Mouse (Mus musculus) limb, embryonic 14.5 days (tissue): ENCODE measurements around the gene Ift43. TPM values are rescaled to one million over a fixed set of nuclear protein-coding genes. Genes with fewer than 3 reads are reported as not detected.
A peak's percentile ranks its signal among the peaks of the same experiment; 100 is the strongest.

Experiments used
- ATAC-seq: fragments of 200-750 bp; cut with Nextera tagmentation; 2 replicates; pipeline ENCODE4 v1.8.0; 2017; ENCODE audit warnings: low read depth, moderate number of reproducible peaks, moderate TSS enrichment; ENCODE audit not compliant: low FRiP score
- DNase-seq: peaks from one replicate; pipeline ENCODE4 v3.0.0-alpha.2; 2015; ENCODE audit warnings: low spot score
- H3K27ac ChIP-seq: fragments of 300-500 bp; sonication (generic); replicated peaks from 2 replicates; pipeline ENCODE4 v1.5.1; 2014; ENCODE audit warnings: low read depth, mild to moderate bottlenecking, low read length, moderate library complexity, mixed read lengths
- H3K27me3 ChIP-seq: fragments of 300-500 bp; sonication (generic); 2 replicates; pipeline ENCODE4 v1.6.1; 2014; ENCODE audit warnings: low read length, mixed read lengths; ENCODE audit not compliant: control insufficient read depth, insufficient read depth
- H3K36me3 ChIP-seq: fragments of 300-500 bp; sonication (generic); 2 replicates; pipeline ENCODE4 v1.6.1; 2014; ENCODE audit warnings: mild to moderate bottlenecking, low read length, moderate library complexity, mixed read lengths; ENCODE audit not compliant: control insufficient read depth, insufficient read depth
- H3K4me1 ChIP-seq: fragments of 300-500 bp; sonication (generic); 2 replicates; pipeline ENCODE4 v1.6.1; 2014; ENCODE audit warnings: antibody characterized with exemption, low read length, mixed read lengths; ENCODE audit not compliant: control insufficient read depth, insufficient read depth
- H3K4me2 ChIP-seq: fragments of 300-500 bp; sonication (generic); replicated peaks from 2 replicates; pipeline ENCODE4 v1.6.1; 2014; ENCODE audit warnings: low read depth, mild to moderate bottlenecking, low read length, moderate library complexity; ENCODE audit not compliant: severe bottlenecking
- H3K4me3 ChIP-seq: fragments of 300-500 bp; sonication (generic); replicated peaks from 2 replicates; pipeline ENCODE4 v1.5.1; 2014; ENCODE audit warnings: low read length
- H3K9ac ChIP-seq: fragments of 300-500 bp; sonication (generic); 2 replicates; pipeline ENCODE4 v1.6.1; 2014; ENCODE audit warnings: mild to moderate bottlenecking, low read depth, low read length, moderate library complexity; ENCODE audit not compliant: severe bottlenecking
- H3K9me3 ChIP-seq: fragments of 300-500 bp; sonication (generic); 2 replicates; pipeline ENCODE4 v1.6.1; 2016; ENCODE audit warnings: low read length; ENCODE audit not compliant: control insufficient read depth
- POLR2A ChIP-seq: fragments of 200-500 bp; IDR thresholded peaks from 2 replicates; pipeline ENCODE4 v1.8.0; 2012; ENCODE audit warnings: inconsistent platforms, mild to moderate bottlenecking, moderate library complexity, borderline replicate concordance; ENCODE audit not compliant: insufficient read depth, insufficient read length; ENCODE audit errors: extremely low read depth
- WGBS: fragments of 180-500 bp; shearing (Covaris S2); extraction: QIAGEN DNeasy Blood & Tissue Kit; methylation state at CpG from one replicate; pipeline ENCODE4 v1.1.7; 2014; 5-methylcytosine and 5-hydroxymethylcytosine counted together
- polyA plus RNA-seq, 2 experiments: library from polyadenylated mRNA; depleted of rRNA in 1 of 2; stranded (reverse) in 1 of 2; unstranded in 1 of 2; fragments of >200 nt; fragmentation: Nextera tagmentation in 1 of 2; extraction: Ambion mirVana in 1 of 2; gene quantifications; 2 replicates each; pipeline versions ENCODE4 v1.2.1 to v1.2.3; 2012 to 2014

Ift43 gene
- polyA plus RNA-seq, 2 experiments, result 48.7 to 75.5 TPM

DNA sequence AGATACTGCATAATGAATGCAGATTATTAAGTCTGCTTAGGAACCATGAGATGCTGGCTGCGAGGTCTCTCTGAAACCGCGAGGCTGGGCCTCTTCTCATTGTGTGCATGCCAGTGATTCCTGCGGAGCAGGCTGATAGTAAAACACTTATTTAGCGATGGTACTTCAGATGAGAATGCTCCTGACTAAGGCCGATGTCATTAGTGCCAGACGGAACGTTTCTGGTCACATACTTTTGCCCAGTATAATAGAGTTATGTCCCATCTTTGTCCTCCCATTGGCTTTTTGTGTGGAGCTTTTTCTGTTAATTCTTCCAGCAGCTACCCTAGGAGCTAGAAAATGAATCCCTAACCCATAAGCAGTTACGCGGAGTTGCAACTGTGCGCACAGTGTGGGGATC, 15.4 kb downstream of the Ift43 start:
- 80% methylated on average over 11 of the region's 11 CpGs for WGBS
- no peak for TF ChIP-seq POLR2A
- no peak overlapping the region for H3K4me2 ChIP-seq
- no peak overlapping the region for H3K9ac ChIP-seq
- ATAC-seq (no peak), DNase-seq (no peak)
- H3K4me1 ChIP-seq, result peaks cover 18% of the 10 kb centered on the region
- H3K9me3 ChIP-seq, result no peaks in the 10 kb centered on the region
- no peaks in the 10 kb centered on the region for H3K27me3 ChIP-seq
- no peak overlapping the region for H3K27ac ChIP-seq
- H3K4me3 ChIP-seq, result no peak overlapping the region
- peaks cover 4% of the 10 kb centered on the region; the same call in 1 of the 2 replicates for H3K36me3 ChIP-seq

DNA sequence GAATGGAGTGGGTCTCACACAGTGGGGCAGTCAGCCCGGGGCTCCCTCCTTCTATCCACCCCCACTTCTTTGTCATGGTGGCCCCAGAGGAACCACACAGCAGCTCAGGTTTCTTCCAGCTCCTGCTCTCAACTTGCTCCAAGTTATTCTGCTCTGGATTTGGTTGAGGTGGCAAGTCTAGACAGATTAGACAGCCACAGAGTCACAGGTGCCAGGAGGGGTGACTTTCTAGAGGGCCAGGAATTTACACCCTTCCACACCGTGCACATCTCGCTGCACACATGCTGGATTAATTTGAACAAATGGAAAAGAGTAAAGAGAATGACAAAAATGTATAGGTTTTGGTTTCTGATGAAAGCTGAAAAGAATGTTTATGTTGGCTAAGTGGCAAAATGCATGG, 18.4 kb downstream of the Ift43 start:
- ATAC-seq (no peak), DNase-seq (no peak)
- Histone ChIP-seq H3K4me2 (no peak overlapping the region), H3K9me3 (no peaks in the 10 kb centered on the region), H3K4me1 (peaks cover 30% of the 10 kb centered on the region), H3K36me3 (no peaks in the 10 kb centered on the region), H3K27me3 (no peaks in the 10 kb centered on the region), H3K27ac (0 out of 2 replicates have a peak overlapping the region, but pooled peaks have one; percentile 43), H3K9ac (no peak overlapping the region), H3K4me3 (no peak overlapping the region)
- no peak for TF ChIP-seq POLR2A
- WGBS, result 39% methylated on average over 3 of the region's 3 CpGs

DNA sequence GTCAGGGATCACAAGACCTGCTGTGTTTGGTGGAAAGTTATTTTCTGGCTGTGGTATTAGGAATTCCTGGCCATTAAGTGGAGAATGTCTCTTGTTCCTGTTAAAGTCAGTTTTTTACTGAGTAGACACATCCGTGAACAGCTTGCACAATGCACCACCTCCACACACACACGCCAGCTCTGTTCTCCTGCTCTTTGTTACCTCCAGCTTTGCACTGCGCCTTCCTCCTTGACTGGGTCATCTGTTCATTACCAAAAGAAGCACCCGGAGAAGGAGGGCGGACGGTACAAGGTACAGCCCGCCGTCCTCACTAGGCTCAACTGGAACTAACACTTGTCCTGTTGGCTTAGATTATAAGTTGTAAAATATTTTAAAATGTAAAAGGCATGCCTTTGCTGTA, 20.3 kb downstream of the Ift43 start:
- H3K9me3 ChIP-seq, result no peaks in the 10 kb centered on the region
- TF ChIP-seq POLR2A, result no peak
- H3K27ac ChIP-seq, result peak overlapping the region; percentile 40; the same call in 1 of the 2 replicates
- no peaks in the 10 kb centered on the region for H3K36me3 ChIP-seq
- 61% methylated on average over 8 of the region's 8 CpGs for WGBS
- DNase-seq, result no peak
- no peak overlapping the region for H3K4me3 ChIP-seq
- H3K9ac ChIP-seq, result no peak overlapping the region
- H3K4me1 ChIP-seq, result peaks cover 30% of the 10 kb centered on the region
- H3K27me3 ChIP-seq, result no peaks in the 10 kb centered on the region
- H3K4me2 ChIP-seq, result no peak overlapping the region
- 0 out of 2 replicates have a peak, but pooled peaks have one; percentile 14 for ATAC-seq

DNA sequence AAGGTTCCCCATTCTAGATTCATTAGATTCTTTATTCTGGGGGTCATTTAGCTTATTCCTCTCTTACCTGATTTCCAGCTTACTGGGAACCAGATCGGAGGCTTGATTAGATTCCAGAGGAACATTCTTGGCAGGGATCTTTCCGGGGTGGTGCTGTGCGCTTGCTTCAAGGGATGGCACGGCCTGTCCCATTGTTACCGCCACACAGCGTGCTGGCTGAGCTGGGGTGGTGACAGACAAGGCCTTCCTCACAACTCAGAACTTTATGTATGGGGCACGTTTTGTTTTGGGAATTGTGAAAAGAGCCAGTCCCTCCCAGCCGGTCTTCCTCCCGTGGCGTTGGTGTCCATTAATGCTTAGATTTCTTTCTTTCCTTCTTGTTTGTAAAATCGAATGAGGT, 21.1 kb downstream of the Ift43 start:
- 77% methylated on average over 11 of the region's 11 CpGs for WGBS
- TF ChIP-seq POLR2A, result no peak
- DNase-seq (no peak), ATAC-seq (no peak)
- Histone ChIP-seq H3K27me3 (no peaks in the 10 kb centered on the region), H3K4me1 (peaks cover 30% of the 10 kb centered on the region), H3K9me3 (no peaks in the 10 kb centered on the region), H3K4me2 (no peak overlapping the region), H3K4me3 (no peak overlapping the region), H3K9ac (no peak overlapping the region), H3K36me3 (no peaks in the 10 kb centered on the region), H3K27ac (0 out of 2 replicates have a peak overlapping the region, but pooled peaks have one; percentile 33)

DNA sequence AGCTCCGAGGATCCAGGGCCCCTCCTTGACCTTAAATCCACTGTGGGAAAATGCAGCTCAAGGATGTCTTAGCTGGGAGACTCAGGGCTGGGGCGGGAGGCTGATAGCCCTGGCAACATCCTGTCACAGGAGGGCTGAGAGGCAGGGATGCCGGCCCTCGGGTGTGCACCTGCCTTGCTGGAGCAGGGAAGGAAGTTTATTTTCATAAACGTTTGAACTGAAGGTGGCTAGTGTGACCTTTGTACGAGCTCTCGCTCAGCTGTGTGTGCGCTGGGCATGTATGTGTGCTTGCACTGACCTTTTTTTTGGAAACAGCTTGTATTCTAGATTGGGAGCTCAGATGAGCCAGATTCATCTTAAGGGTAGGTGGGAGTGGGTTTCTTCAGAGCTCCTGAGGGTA, 21.5 kb downstream of the Ift43 start:
- no peak for DNase-seq
- peaks cover 30% of the 10 kb centered on the region for H3K4me1 ChIP-seq
- ATAC-seq, result no peak
- 0 out of 2 replicates have a peak overlapping the region, but pooled peaks have one; percentile 33 for H3K27ac ChIP-seq
- no peaks in the 10 kb centered on the region for H3K36me3 ChIP-seq
- 67% methylated on average over 8 of the region's 8 CpGs for WGBS
- no peak overlapping the region for H3K4me3 ChIP-seq
- no peaks in the 10 kb centered on the region for H3K27me3 ChIP-seq
- no peak for TF ChIP-seq POLR2A
- no peaks in the 10 kb centered on the region for H3K9me3 ChIP-seq
- H3K4me2 ChIP-seq, result no peak overlapping the region
- H3K9ac ChIP-seq, result no peak overlapping the region

DNA sequence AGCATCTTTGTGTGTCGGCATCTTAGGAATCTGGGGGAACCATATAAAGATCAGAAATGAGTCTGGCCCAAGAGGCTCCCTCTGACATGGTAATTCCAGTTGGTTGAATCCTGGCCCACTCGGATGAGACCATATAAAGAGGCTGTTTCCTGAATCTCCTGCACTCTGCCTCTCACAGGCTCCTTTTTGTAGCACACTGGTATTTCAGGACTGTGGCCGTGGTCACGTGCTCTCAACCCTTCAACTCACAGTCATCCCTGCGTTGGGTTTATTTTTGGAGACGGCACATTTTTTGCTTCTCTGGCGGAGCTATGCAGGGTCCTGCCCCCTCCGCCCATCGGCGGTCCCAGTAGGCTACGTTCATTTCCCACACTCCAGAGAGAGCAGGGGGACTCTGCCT, 22.0 kb downstream of the Ift43 start:
- Histone ChIP-seq H3K4me3 (no peak overlapping the region), H3K36me3 (no peaks in the 10 kb centered on the region), H3K27me3 (no peaks in the 10 kb centered on the region), H3K27ac (no peak overlapping the region), H3K4me1 (peaks cover 30% of the 10 kb centered on the region), H3K4me2 (no peak overlapping the region), H3K9me3 (no peaks in the 10 kb centered on the region), H3K9ac (no peak overlapping the region)
- WGBS, result 76% methylated on average over 11 of the region's 11 CpGs
- ATAC-seq (peak; percentile 30; the same call in 1 of the 2 replicates), DNase-seq (no peak)
- TF ChIP-seq POLR2A, result no peak
